Mouse (Mus musculus): ENCODE results near the gene Nmu. TPM values are rescaled to one million over a fixed set of nuclear protein-coding genes. Genes with fewer than 3 reads are reported as not detected.

Nmu gene
- 0.35 and 0.45 TPM in 2 replicates for polyA plus RNA-seq (2014; fragmentation: Nextera tagmentation; extraction: Ambion mirVana)

DNA sequence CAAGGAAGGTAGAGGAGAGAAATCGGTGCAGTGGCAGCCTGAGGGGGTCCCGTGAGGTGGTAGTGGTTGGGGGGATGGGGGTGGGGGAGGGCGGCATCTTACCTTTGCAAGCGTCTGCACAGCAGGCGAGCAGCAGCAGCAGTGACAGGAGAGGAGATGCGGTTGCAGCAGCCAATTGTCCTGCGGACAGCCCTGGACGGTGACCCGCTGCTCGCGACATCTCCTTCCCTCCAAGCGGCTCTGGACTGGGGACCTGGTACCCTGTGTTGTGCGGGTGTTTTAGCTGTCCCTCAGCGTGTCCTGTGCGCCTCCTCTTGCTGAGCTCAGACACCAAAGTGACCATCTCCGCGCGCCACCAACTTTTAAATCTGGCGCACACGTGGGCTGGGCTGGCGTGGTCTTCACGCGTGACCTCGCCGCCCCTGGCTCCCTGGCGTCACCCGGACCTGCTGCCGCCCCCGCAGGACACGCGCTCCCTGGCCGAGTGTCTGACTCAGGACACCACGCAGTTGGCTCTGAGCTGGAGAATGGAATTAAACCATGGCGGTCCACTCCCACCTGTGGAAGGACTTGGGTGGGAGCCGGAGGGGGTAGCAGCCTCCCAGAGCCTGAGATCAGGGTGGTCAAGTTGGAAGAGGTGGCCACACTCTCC is at the start of gene Nmu:
TSS of gene Nmu (minus strand) at position 336 of the 652 bp plus-strand sequence.
- no peaks in the 10 kb centered on the region for H3K36me3 ChIP-seq (replicated peaks; ENCODE audit: control insufficient read depth, insufficient read depth, low read depth, low read length)
- peak within 1 kb of the TSS; percentile 76 for H3K4me2 ChIP-seq (ENCODE audit: low read depth, low read length)
- peak; percentile 62; the same call in 1 of the 2 replicates for ATAC-seq (replicated peaks; ENCODE audit: insufficient number of reproducible peaks, low FRiP score, low TSS enrichment, low read depth)
- peak within 1 kb of the TSS; percentile 34 for H3K4me3 ChIP-seq (ENCODE audit: low read depth, low read length)
- no peaks in the 10 kb centered on the region for H3K9me3 ChIP-seq (replicated peaks; ENCODE audit: control insufficient read depth, low read length)
- H3K27me3 ChIP-seq (ENCODE audit: control insufficient read depth, insufficient read depth, low read length): peaks cover 2% of the 10 kb centered on the region; the same call in 1 of the 2 replicates
- 5% methylated on average over 35 of the region's 35 CpGs for WGBS
- peak within 1 kb of the TSS; percentile 29 for H3K9ac ChIP-seq (replicated peaks; ENCODE audit: low read length)
- peak; percentile 12 for DNase-seq (ENCODE audit: low spot score)
- no peak within 1 kb of the TSS for H3K27ac ChIP-seq (replicated peaks; ENCODE audit: low read depth, low read length)
- H3K4me1 ChIP-seq (ENCODE audit: control insufficient read depth, insufficient read depth, low read length): no peaks in the 10 kb centered on the region

DNA sequence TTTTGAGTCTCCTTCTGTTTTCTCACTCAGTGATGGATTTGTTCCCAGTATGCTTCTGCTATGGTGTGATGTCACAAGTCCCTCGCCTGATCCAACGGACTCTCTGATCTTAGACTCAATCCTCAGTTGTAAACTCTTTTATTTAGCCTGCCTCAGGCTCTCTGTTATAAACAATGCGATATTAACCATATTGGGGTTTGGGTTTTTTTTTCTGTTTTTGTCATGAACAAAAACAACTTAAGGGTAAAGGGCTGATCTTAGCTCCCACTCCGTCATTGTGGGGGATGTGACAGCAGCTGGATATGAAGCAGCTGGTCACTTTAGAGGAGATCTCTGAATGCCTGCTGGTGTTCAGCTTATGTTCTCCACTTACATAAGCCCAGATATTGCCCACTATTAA is 48.1 kb upstream of the Nmu start:
- H3K9ac ChIP-seq (replicated peaks; ENCODE audit: low read length): no peak overlapping the region
- DNase-seq (ENCODE audit: low spot score): no peak
- H3K4me2 ChIP-seq (ENCODE audit: low read depth, low read length): no peak overlapping the region
- no peak overlapping the region for H3K27ac ChIP-seq (replicated peaks; ENCODE audit: low read depth, low read length)
- no peaks in the 10 kb centered on the region for H3K9me3 ChIP-seq (replicated peaks; ENCODE audit: control insufficient read depth, low read length)
- H3K36me3 ChIP-seq (replicated peaks; ENCODE audit: control insufficient read depth, insufficient read depth, low read depth, low read length): no peaks in the 10 kb centered on the region
- H3K4me3 ChIP-seq (ENCODE audit: low read depth, low read length): no peak overlapping the region
- no peaks in the 10 kb centered on the region for H3K4me1 ChIP-seq (ENCODE audit: control insufficient read depth, insufficient read depth, low read length)
- H3K27me3 ChIP-seq (ENCODE audit: control insufficient read depth, insufficient read depth, low read length): no peaks in the 10 kb centered on the region
- 80% methylated on average over 4 of the region's 4 CpGs for WGBS
- no peak for ATAC-seq (replicated peaks; ENCODE audit: insufficient number of reproducible peaks, low FRiP score, low TSS enrichment, low read depth)

DNA sequence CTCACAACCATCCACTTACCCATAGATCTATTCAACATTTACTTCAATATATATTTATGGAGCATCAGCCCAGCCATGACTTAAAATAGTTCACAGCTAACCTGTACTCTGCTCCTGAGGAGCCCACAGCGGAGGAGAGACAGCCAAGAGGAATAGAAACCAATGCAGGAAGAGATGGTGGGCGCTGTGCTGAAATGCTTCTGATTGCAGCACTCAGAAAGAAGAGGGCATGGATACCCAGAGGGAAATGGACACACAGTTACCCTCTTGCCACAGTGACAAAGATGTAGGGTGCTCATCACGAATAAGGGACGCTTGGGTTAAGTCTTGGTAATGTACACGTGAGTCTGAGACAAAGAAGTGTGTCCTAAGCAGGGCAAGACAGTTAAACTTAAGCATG is 30.8 kb upstream of the Nmu start:
- Histone ChIP-seq H3K4me3 (ENCODE audit: low read depth, low read length) (no peak overlapping the region), H3K9me3 (replicated peaks; ENCODE audit: control insufficient read depth, low read length) (no peaks in the 10 kb centered on the region), H3K4me2 (ENCODE audit: low read depth, low read length) (no peak overlapping the region), H3K9ac (replicated peaks; ENCODE audit: low read length) (no peak overlapping the region), H3K36me3 (replicated peaks; ENCODE audit: control insufficient read depth, insufficient read depth, low read depth, low read length) (no peaks in the 10 kb centered on the region), H3K4me1 (ENCODE audit: control insufficient read depth, insufficient read depth, low read length) (no peaks in the 10 kb centered on the region), H3K27me3 (ENCODE audit: control insufficient read depth, insufficient read depth, low read length) (no peaks in the 10 kb centered on the region), H3K27ac (replicated peaks; ENCODE audit: low read depth, low read length) (no peak overlapping the region)
- WGBS: 88% methylated on average over 5 of the region's 5 CpGs
- no peak for ATAC-seq (replicated peaks; ENCODE audit: insufficient number of reproducible peaks, low FRiP score, low TSS enrichment, low read depth)
- no peak for DNase-seq (ENCODE audit: low spot score)

DNA sequence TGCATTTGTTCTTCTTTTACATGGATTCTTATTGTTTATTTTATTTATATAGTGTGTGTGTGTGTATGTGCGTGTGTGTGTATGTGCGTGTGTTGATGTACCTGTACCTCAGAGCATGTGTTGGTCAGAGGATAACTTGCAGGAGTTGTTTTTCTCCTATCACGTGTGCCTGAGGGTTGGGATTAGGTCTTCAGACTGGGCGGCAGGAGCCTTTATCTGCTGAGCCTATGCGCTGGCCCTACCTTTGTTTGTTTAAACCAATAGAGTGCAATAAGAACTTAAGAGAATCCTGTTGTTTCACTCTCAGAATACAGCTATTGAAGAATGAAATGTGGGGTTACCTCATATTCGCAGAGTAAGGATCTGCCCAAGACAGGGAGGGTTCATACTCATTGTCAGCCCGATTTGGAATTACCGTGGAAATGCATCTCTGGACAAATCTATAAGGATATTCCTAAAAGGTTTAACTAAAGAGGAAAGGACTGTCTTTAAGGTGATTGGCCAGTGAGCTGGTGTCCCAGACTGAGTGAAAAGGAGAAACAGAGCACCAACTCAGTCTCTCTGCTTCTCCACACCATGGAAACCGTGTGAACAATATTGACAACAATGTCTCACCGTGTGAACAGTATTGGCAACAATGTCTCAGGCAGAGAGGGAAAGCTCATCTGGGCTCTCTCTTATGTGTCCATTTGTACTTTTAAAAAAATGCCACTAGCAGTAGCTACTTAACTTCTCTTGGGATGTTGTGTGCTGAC is 25.6 kb upstream of the Nmu start:
- Histone ChIP-seq H3K36me3 (replicated peaks; ENCODE audit: control insufficient read depth, insufficient read depth, low read depth, low read length) (no peaks in the 10 kb centered on the region), H3K4me1 (ENCODE audit: control insufficient read depth, insufficient read depth, low read length) (no peaks in the 10 kb centered on the region), H3K4me3 (ENCODE audit: low read depth, low read length) (no peak overlapping the region), H3K27ac (replicated peaks; ENCODE audit: low read depth, low read length) (no peak overlapping the region), H3K9ac (replicated peaks; ENCODE audit: low read length) (no peak overlapping the region), H3K9me3 (replicated peaks; ENCODE audit: control insufficient read depth, low read length) (no peaks in the 10 kb centered on the region), H3K27me3 (ENCODE audit: control insufficient read depth, insufficient read depth, low read length) (no peaks in the 10 kb centered on the region), H3K4me2 (ENCODE audit: low read depth, low read length) (no peak overlapping the region)
- WGBS: 86% methylated on average over 10 of the region's 10 CpGs
- no peak for ATAC-seq (replicated peaks; ENCODE audit: insufficient number of reproducible peaks, low FRiP score, low TSS enrichment, low read depth)
- DNase-seq (ENCODE audit: low spot score): no peak

DNA sequence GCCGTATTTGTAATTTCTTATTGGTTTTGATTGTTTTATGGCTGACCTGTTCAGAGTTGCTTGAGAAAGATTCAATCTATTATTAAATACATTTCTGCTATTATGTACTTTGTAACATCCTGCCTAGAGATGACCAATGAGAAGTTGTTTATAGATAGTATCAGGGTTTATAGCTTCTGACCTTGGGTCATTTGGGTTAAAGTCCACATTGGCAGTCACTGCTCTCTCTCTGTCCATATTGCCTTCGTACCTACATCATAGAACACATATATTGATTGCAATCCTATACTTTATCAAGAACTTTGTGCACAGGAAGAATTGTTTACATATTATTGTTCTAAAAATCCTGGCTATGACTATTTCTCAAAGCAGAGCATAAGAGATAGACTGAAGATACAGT is 24.9 kb upstream of the Nmu start:
- H3K4me1 ChIP-seq (ENCODE audit: control insufficient read depth, insufficient read depth, low read length): no peaks in the 10 kb centered on the region
- no peak overlapping the region for H3K4me3 ChIP-seq (ENCODE audit: low read depth, low read length)
- no peak for DNase-seq (ENCODE audit: low spot score)
- no peaks in the 10 kb centered on the region for H3K27me3 ChIP-seq (ENCODE audit: control insufficient read depth, insufficient read depth, low read length)
- H3K27ac ChIP-seq (replicated peaks; ENCODE audit: low read depth, low read length): no peak overlapping the region
- no peak overlapping the region for H3K4me2 ChIP-seq (ENCODE audit: low read depth, low read length)
- H3K36me3 ChIP-seq (replicated peaks; ENCODE audit: control insufficient read depth, insufficient read depth, low read depth, low read length): no peaks in the 10 kb centered on the region
- WGBS: 88% methylated on average over 2 of the region's 2 CpGs
- no peak for ATAC-seq (replicated peaks; ENCODE audit: insufficient number of reproducible peaks, low FRiP score, low TSS enrichment, low read depth)
- H3K9ac ChIP-seq (replicated peaks; ENCODE audit: low read length): no peak overlapping the region
- no peaks in the 10 kb centered on the region for H3K9me3 ChIP-seq (replicated peaks; ENCODE audit: control insufficient read depth, low read length)

DNA sequence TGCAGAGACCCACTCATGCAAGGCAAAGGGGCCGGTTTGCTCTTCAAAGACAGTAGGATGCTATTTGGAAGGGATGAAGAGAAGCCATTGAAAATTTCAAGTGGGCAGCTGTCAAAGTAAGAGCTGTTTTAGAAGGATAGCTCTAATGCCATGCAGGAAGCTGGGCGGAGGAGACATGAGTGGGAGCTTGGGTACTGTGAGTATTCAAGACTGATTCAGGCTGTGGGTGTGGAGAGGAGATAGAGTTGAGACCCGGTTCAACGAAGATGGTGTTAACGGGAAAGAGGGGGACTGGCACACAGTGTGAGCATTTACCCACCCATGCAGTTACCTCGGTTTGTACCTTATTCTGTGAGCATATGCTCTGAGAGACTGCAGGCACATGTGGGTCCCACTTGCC is 20.1 kb upstream of the Nmu start:
- 87% methylated on average over 6 of the region's 6 CpGs for whole genome bisulfite sequencing
- no peak overlapping the region for H3K9ac ChIP-seq (replicated peaks; ENCODE audit: low read length)
- no peak overlapping the region for H3K4me2 ChIP-seq (ENCODE audit: low read depth, low read length)
- H3K4me1 ChIP-seq (ENCODE audit: control insufficient read depth, insufficient read depth, low read length): no peaks in the 10 kb centered on the region
- DNase-seq (ENCODE audit: low spot score): no peak
- no peak overlapping the region for H3K4me3 ChIP-seq (ENCODE audit: low read depth, low read length)
- ATAC-seq (replicated peaks; ENCODE audit: insufficient number of reproducible peaks, low FRiP score, low TSS enrichment, low read depth): no peak
- H3K27me3 ChIP-seq (ENCODE audit: control insufficient read depth, insufficient read depth, low read length): no peaks in the 10 kb centered on the region
- H3K9me3 ChIP-seq (replicated peaks; ENCODE audit: control insufficient read depth, low read length): no peaks in the 10 kb centered on the region
- H3K27ac ChIP-seq (replicated peaks; ENCODE audit: low read depth, low read length): no peak overlapping the region
- no peaks in the 10 kb centered on the region for H3K36me3 ChIP-seq (replicated peaks; ENCODE audit: control insufficient read depth, insufficient read depth, low read depth, low read length)

DNA sequence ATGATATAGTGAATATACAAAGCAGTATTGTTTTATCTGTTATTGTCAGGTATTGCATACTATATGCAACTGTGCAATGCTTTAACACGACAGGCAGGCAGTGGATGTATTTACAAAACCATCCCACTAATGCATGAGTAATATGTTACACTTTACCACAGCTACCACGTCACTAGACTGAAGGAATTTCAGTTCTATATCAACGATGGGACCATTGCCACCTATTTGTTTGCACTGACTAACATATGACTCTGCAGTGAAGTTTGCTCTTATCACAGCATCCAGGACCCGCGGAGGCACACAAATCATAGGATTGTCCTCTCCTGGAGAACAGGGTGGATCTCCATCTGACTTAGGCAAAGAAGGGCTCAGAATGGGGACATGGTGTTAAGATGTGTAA is 18.2 kb upstream of the Nmu start:
- H3K27ac ChIP-seq (replicated peaks; ENCODE audit: low read depth, low read length): no peak overlapping the region
- ATAC-seq (replicated peaks; ENCODE audit: insufficient number of reproducible peaks, low FRiP score, low TSS enrichment, low read depth): no peak
- no peak overlapping the region for H3K9ac ChIP-seq (replicated peaks; ENCODE audit: low read length)
- WGBS: 90% methylated on average over 5 of the region's 5 CpGs
- no peaks in the 10 kb centered on the region for H3K36me3 ChIP-seq (replicated peaks; ENCODE audit: control insufficient read depth, insufficient read depth, low read depth, low read length)
- no peak overlapping the region for H3K4me3 ChIP-seq (ENCODE audit: low read depth, low read length)
- no peaks in the 10 kb centered on the region for H3K9me3 ChIP-seq (replicated peaks; ENCODE audit: control insufficient read depth, low read length)
- no peak overlapping the region for H3K4me2 ChIP-seq (ENCODE audit: low read depth, low read length)
- no peak for DNase-seq (ENCODE audit: low spot score)
- H3K4me1 ChIP-seq (ENCODE audit: control insufficient read depth, insufficient read depth, low read length): no peaks in the 10 kb centered on the region
- H3K27me3 ChIP-seq (ENCODE audit: control insufficient read depth, insufficient read depth, low read length): no peaks in the 10 kb centered on the region

DNA sequence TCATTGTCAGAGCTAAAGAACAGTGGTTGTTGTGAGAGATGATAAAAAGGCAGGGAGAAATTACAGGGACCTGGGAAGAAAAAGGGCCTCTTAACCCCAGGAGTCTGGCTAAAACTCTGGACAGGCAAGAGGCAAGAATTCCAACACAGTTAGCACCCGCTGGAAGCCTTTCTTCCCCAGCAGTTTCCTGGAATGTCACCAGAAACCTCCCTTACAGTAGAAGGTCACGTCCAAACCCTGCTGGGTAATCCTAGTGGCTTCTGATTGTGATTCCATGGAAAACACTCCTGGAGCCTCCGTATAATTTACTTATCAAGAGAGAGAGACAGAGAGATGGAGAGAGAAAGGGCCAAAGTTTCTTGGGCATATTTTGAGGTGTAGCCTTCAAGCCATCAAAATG is 15.6 kb upstream of the Nmu start:
- 41% methylated on average over 3 of the region's 3 CpGs for WGBS

More for the DNA sequence above, 15.6 kb upstream of the Nmu start:
- H3K4me3 ChIP-seq (ENCODE audit: low read depth, low read length): no peak overlapping the region
- no peak overlapping the region for H3K4me2 ChIP-seq (ENCODE audit: low read depth, low read length)
- no peak for DNase-seq (ENCODE audit: low spot score)
- H3K27me3 ChIP-seq (ENCODE audit: control insufficient read depth, insufficient read depth, low read length): no peaks in the 10 kb centered on the region
- no peak overlapping the region for H3K9ac ChIP-seq (replicated peaks; ENCODE audit: low read length)
- no peaks in the 10 kb centered on the region for H3K4me1 ChIP-seq (ENCODE audit: control insufficient read depth, insufficient read depth, low read length)
- H3K9me3 ChIP-seq (replicated peaks; ENCODE audit: control insufficient read depth, low read length): no peaks in the 10 kb centered on the region
- H3K36me3 ChIP-seq (replicated peaks; ENCODE audit: control insufficient read depth, insufficient read depth, low read depth, low read length): no peaks in the 10 kb centered on the region
- no peak overlapping the region for H3K27ac ChIP-seq (replicated peaks; ENCODE audit: low read depth, low read length)
- ATAC-seq (replicated peaks; ENCODE audit: insufficient number of reproducible peaks, low FRiP score, low TSS enrichment, low read depth): no peak

All from embryonic facial prominence, embryonic 11.5 days (tissue).